Mouse (Mus musculus) neural tube, postnatal 0 days (tissue): ENCODE results near the gene Spaca3. TPM values are rescaled to one million over a fixed set of nuclear protein-coding genes. Genes with fewer than 3 reads are reported as not detected.

Source experiments
- polyA plus RNA-seq: library from polyadenylated mRNA; unstranded; fragments of >200 nt; fragmentation: Nextera tagmentation; extraction: Ambion mirVana; gene quantifications from 2 replicates; pipeline ENCODE4 v1.2.1, GENCODE M21; 2015

The Spaca3 gene
- polyA plus RNA-seq: not detected in 2 replicates

GRCm38 (mm10) chr11:80858065-80858464 is at the start of gene Spaca3:
Spaca3 (plus strand) TSS chr11:80858365.

GRCm38 (mm10) chr11:80809993-80810821 is 48.0 kb upstream of the Spaca3 start, which contains the start of gene Tmem98:
Tmem98 (plus strand) TSS chr11:80810175.

Other genes with a start within 250 kb of the Spaca3 start
- gene Myo1d, start 78.3 kb upstream of the Spaca3 start, polyA plus RNA-seq: 1.8 and 2.5 TPM in 2 replicates
- gene Tmem98, start 48.2 kb upstream of the Spaca3 start, polyA plus RNA-seq: 13.1 and 15.5 TPM in 2 replicates